Mouse (Mus musculus): ENCODE measurements around the gene Tmed10. TPM values are rescaled to one million over a fixed set of nuclear protein-coding genes. Genes with fewer than 3 reads are reported as not detected.

The Tmed10 gene
- total RNA-seq, 2 experiments from 2014 or later: 155 to 163 TPM

Other genes starting within 250 kb of the Tmed10 start
- gene Rps6kl1, start 223.6 kb downstream of the Tmed10 start, total RNA-seq (2021): 1 to 10 TPM; 2.6 to 4.3 TPM
- 1 to 10 TPM; 3.3 to 4.4 TPM for gene Pgf, start 197.1 kb downstream of the Tmed10 start, total RNA-seq (2021)
- 10 to 100 TPM; 48.2 to 49.3 TPM for gene Eif2b2, start 155.4 kb downstream of the Tmed10 start, total RNA-seq (2021)
- 1 to 10 TPM; 6.9 to 7.5 TPM for gene Mlh3, start 104.2 kb downstream of the Tmed10 start, total RNA-seq (2021)
- 10 to 100 TPM; 14.5 to 19.5 TPM for gene Acyp1, start 86.4 kb downstream of the Tmed10 start, total RNA-seq (2021)
- 1 to 10 TPM; 1.9 to 2.0 TPM for gene Zc2hc1c, start 86.3 kb downstream of the Tmed10 start, total RNA-seq (2021)
- 10 to 100 TPM; 90.6 to 93.4 TPM for gene Nek9, start 35.5 kb downstream of the Tmed10 start, total RNA-seq (2021)
- 1 to 10 TPM; 3.4 to 3.9 TPM for gene Fos, start 99.0 kb upstream of the Tmed10 start, total RNA-seq (2021)
- gene Jdp2, start 224.2 kb upstream of the Tmed10 start, total RNA-seq (2021): 1 to 10 TPM; 8.8 to 9.2 TPM

Data from heart, postnatal 25 days (tissue).